Comparison of ENCODE assay signal across 12 mouse cellular contexts in genomic region chr8:28579250-28579651, GRCm38 (mm10).
DNase-seq lines count a peak whose midpoint lies in the region; ATAC-seq and TF ChIP-seq lines count a peak whose summit lies in the region.
"Had no signal": no experiment of that assay in that cellular context is flagged by ENCODE, and none has a peak within 500 bp of the region (broad histone marks: within the 10 kb centered on the region; RNA-seq: fewer than 3 reads in every experiment).

No protein-coding gene starts in this region.

- no peak overlapping the region for H3K27ac ChIP-seq in heart, postnatal 0 days (ENCODE audit: low read depth)
- no peak overlapping the region for H3K27ac ChIP-seq in midbrain, embryonic 13.5 days
- H3K27ac ChIP-seq in midbrain, embryonic 10.5 days (replicated peaks): no peak overlapping the region
- no peak overlapping the region for H3K27ac ChIP-seq in hindbrain, embryonic 15.5 days (replicated peaks)
- H3K27ac ChIP-seq in intestine, embryonic 16.5 days (ENCODE audit: low read length): no peak overlapping the region

- no peak overlapping the region for H3K9ac ChIP-seq in heart, postnatal 0 days (replicated peaks; ENCODE audit: low read depth, low read length)
- H3K9ac ChIP-seq in midbrain, embryonic 13.5 days (replicated peaks): no peak overlapping the region
- H3K9ac ChIP-seq in hindbrain, embryonic 15.5 days: no peak overlapping the region
- H3K9ac ChIP-seq in intestine, embryonic 16.5 days (ENCODE audit: low read depth, low read length): no peak overlapping the region
- H3K9ac ChIP-seq: liver, postnatal 0 days had no signal

- 19% methylated on average over 8 of the region's 8 CpGs for WGBS in heart, postnatal 0 days
- 42% methylated on average over 8 of the region's 8 CpGs for WGBS in midbrain, embryonic 13.5 days
- WGBS in midbrain, embryonic 10.5 days: 51% methylated on average over 8 of the region's 8 CpGs
- WGBS in hindbrain, embryonic 15.5 days: 44% methylated on average over 8 of the region's 8 CpGs
- 27% methylated on average over 8 of the region's 8 CpGs for WGBS in intestine, embryonic 16.5 days

- peak; percentile 62; the same call in 1 of the 2 replicates for ATAC-seq in heart, postnatal 0 days (ENCODE audit: insufficient read depth, low read depth)
- no peak for ATAC-seq in midbrain, embryonic 13.5 days
- no peak for ATAC-seq in hindbrain, embryonic 15.5 days (ENCODE audit: low FRiP score, low read depth)
- ATAC-seq in intestine, embryonic 16.5 days: no peak
- no peak for ATAC-seq in CD4-positive, CD25-positive, alpha-beta regulatory T cell, adult 4 months
- ATAC-seq: liver, postnatal 0 days had no signal

- no peak overlapping the region for H3K4me3 ChIP-seq in heart, postnatal 0 days (ENCODE audit: low read depth, low read length)
- no peak overlapping the region for H3K4me3 ChIP-seq in midbrain, embryonic 13.5 days (replicated peaks)
- H3K4me3 ChIP-seq in midbrain, embryonic 10.5 days: no peak overlapping the region
- H3K4me3 ChIP-seq in hindbrain, embryonic 15.5 days: no peak overlapping the region
- no peak overlapping the region for H3K4me3 ChIP-seq in intestine, embryonic 16.5 days (ENCODE audit: low read length)

- peak; percentile 62 for TF ChIP-seq CTCF in heart, postnatal 0 days (IDR thresholded peaks at IDR 0.05; ENCODE audit: low read depth)

- no peaks in the 10 kb centered on the region for H3K9me3 ChIP-seq in heart, postnatal 0 days (replicated peaks; ENCODE audit: control insufficient read depth, low read length)
- no peaks in the 10 kb centered on the region for H3K9me3 ChIP-seq in midbrain, embryonic 13.5 days
- no peaks in the 10 kb centered on the region for H3K9me3 ChIP-seq in midbrain, embryonic 10.5 days (replicated peaks)
- H3K9me3 ChIP-seq in hindbrain, embryonic 15.5 days: no peaks in the 10 kb centered on the region
- no peaks in the 10 kb centered on the region for H3K9me3 ChIP-seq in intestine, embryonic 16.5 days (ENCODE audit: control insufficient read depth, low read length)

- no peaks in the 10 kb centered on the region for H3K27me3 ChIP-seq in heart, postnatal 0 days (ENCODE audit: control insufficient read depth, insufficient read depth, low read length)
- H3K27me3 ChIP-seq in midbrain, embryonic 13.5 days: no peaks in the 10 kb centered on the region
- H3K27me3 ChIP-seq in midbrain, embryonic 10.5 days (ENCODE audit: low read depth, poor library complexity, severe bottlenecking): no peaks in the 10 kb centered on the region
- H3K27me3 ChIP-seq in hindbrain, embryonic 15.5 days: no peaks in the 10 kb centered on the region
- no peaks in the 10 kb centered on the region for H3K27me3 ChIP-seq in intestine, embryonic 16.5 days (replicated peaks; ENCODE audit: control insufficient read depth, insufficient read depth, low read length)

- no peaks in the 10 kb centered on the region for H3K36me3 ChIP-seq in heart, postnatal 0 days (replicated peaks; ENCODE audit: control insufficient read depth, insufficient read depth, low read length)
- H3K36me3 ChIP-seq in midbrain, embryonic 13.5 days: no peaks in the 10 kb centered on the region
- no peaks in the 10 kb centered on the region for H3K36me3 ChIP-seq in midbrain, embryonic 10.5 days
- no peaks in the 10 kb centered on the region for H3K36me3 ChIP-seq in hindbrain, embryonic 15.5 days
- no peaks in the 10 kb centered on the region for H3K36me3 ChIP-seq in intestine, embryonic 16.5 days (ENCODE audit: control insufficient read depth, insufficient read depth, low read length)

- DNase-seq in heart, postnatal 0 days (ENCODE audit: low spot score): peak; percentile 57
- DNase-seq in heart, adult 9 months (ENCODE audit: low spot score in 2 of 2): no peak
- no peak for DNase-seq in midbrain, embryonic 10.5 days (ENCODE audit: low spot score)
- peak; percentile 22 for DNase-seq in right cerebral cortex, postnatal 25 days
- DNase-seq: adrenal gland, postnatal 25 days; gastrocnemius, postnatal 14 days; kidney, postnatal 4 days; liver, postnatal 0 days had no signal

- no peaks in the 10 kb centered on the region for H3K4me1 ChIP-seq in heart, postnatal 0 days (ENCODE audit: control insufficient read depth, insufficient read depth)
- H3K4me1 ChIP-seq in midbrain, embryonic 13.5 days (replicated peaks): no peaks in the 10 kb centered on the region
- no peaks in the 10 kb centered on the region for H3K4me1 ChIP-seq in midbrain, embryonic 10.5 days
- H3K4me1 ChIP-seq in hindbrain, embryonic 15.5 days (replicated peaks): no peaks in the 10 kb centered on the region
- no peaks in the 10 kb centered on the region for H3K4me1 ChIP-seq in intestine, embryonic 16.5 days (ENCODE audit: control insufficient read depth, insufficient read depth, low read length)

- TF ChIP-seq EP300 in heart, postnatal 0 days (IDR thresholded peaks at IDR 0.05; ENCODE audit: low read depth): no peak

- H3K4me2 ChIP-seq in heart, postnatal 0 days (ENCODE audit: low read depth, low read length): peak overlapping the region; percentile 48
- H3K4me2 ChIP-seq in midbrain, embryonic 13.5 days (replicated peaks): peak overlapping the region; percentile 25; the same call in 1 of the 2 replicates
- H3K4me2 ChIP-seq in hindbrain, embryonic 15.5 days: peak overlapping the region; percentile 35; the same call in 1 of the 2 replicates
- no peak overlapping the region for H3K4me2 ChIP-seq in intestine, embryonic 16.5 days (ENCODE audit: low read depth, low read length)

Comparison
In these comparisons a context has a peak if more than half of its experiments do, and no peak if none do; other contexts are left out.
1. DNase-seq: peak in heart, postnatal 0 days (single experiment) and right cerebral cortex, postnatal 25 days (single experiment); none in heart, adult 9 months (0 of 2) and midbrain, embryonic 10.5 days (single experiment).